Mouse (Mus musculus) midbrain, embryonic 14.5 days (tissue): ENCODE results near the gene Il25. TPM values are rescaled to one million over a fixed set of nuclear protein-coding genes. Genes with fewer than 3 reads are reported as not detected.
"Not testable (repeated sequence)": the region's sequence is repeated elsewhere in the genome, so short reads cannot be mapped to it uniquely, and the experiment has no call there.

ENCODE experiments used
- ATAC-seq: fragments of 200-750 bp; cut with Nextera tagmentation; 2 replicates; pipeline ENCODE4 v1.8.0; 2017; ENCODE audit warnings: moderate number of reproducible peaks, moderate library complexity; ENCODE audit not compliant: low FRiP score, low TSS enrichment
- DNase-seq: peaks from one replicate; pipeline ENCODE4 v3.0.0-alpha.2; 2015
- H3K27ac ChIP-seq: fragments of 300-500 bp; sonication (generic); replicated peaks from 2 replicates; pipeline ENCODE4 v1.5.1; 2014; ENCODE audit warnings: mild to moderate bottlenecking, low read depth, low read length, moderate library complexity
- H3K27me3 ChIP-seq: fragments of 300-500 bp; sonication (generic); 2 replicates; pipeline ENCODE4 v1.6.1; 2014; ENCODE audit warnings: low read length, control low read depth, mixed read lengths; ENCODE audit not compliant: control insufficient read depth, insufficient read depth
- H3K36me3 ChIP-seq: fragments of 300-500 bp; sonication (generic); 2 replicates; pipeline ENCODE4 v1.6.1; 2014; ENCODE audit warnings: low read length, control low read depth; ENCODE audit not compliant: control insufficient read depth, insufficient read depth
- H3K4me1 ChIP-seq: fragments of 300-500 bp; sonication (generic); 2 replicates; pipeline ENCODE4 v1.6.1; 2014; ENCODE audit warnings: mild to moderate bottlenecking, antibody characterized with exemption, low read length, control low read depth; ENCODE audit not compliant: control insufficient read depth, insufficient read depth
- H3K4me2 ChIP-seq: fragments of 300-500 bp; sonication (generic); 2 replicates; pipeline ENCODE4 v1.6.1; 2014; ENCODE audit warnings: mild to moderate bottlenecking, low read length, moderate library complexity
- H3K4me3 ChIP-seq: fragments of 300-500 bp; sonication (generic); replicated peaks from 2 replicates; pipeline ENCODE4 v1.5.1; 2014; ENCODE audit warnings: low read depth, low read length
- H3K9ac ChIP-seq: fragments of 300-500 bp; sonication (generic); replicated peaks from 2 replicates; pipeline ENCODE4 v1.6.1; 2014; ENCODE audit warnings: mild to moderate bottlenecking, low read length, moderate library complexity
- H3K9me3 ChIP-seq: fragments of 300-500 bp; sonication (generic); 2 replicates; pipeline ENCODE4 v1.6.1; 2016; ENCODE audit warnings: low read length, control low read depth, mixed read lengths; ENCODE audit not compliant: control insufficient read depth
- WGBS: fragments of 180-500 bp; shearing (Covaris S2); extraction: QIAGEN DNeasy Blood & Tissue Kit; methylation state at CpG from one replicate; pipeline ENCODE4 v1.1.7; 2014; 5-methylcytosine and 5-hydroxymethylcytosine counted together
- polyA plus RNA-seq: library from polyadenylated mRNA; unstranded; fragments of >200 nt; fragmentation: Nextera tagmentation; extraction: Ambion mirVana; gene quantifications from 2 replicates; pipeline ENCODE4 v1.2.1, GENCODE M21; 2014

Il25 gene
- polyA plus RNA-seq, 1 experiment from 2014 or later: not detected

DNA sequence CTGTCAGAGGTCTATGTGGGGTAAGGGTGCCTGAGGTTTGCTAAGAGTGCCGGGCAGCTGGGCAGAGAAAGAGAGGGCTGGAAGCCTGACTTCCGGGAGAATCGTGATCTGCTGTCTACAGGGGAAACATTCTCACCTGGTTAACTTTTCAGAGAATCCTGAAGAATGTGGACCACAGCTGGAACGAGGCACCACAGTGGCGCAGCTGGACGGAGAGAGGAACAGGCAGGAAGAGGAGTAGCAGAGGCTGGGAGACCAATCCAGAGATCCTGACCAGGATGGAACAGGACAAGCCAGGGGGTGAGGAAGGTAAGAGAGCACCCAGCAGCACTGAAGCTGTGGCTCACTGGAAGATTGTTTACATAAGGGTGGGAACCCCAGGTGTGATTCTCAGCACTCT lies 33.1 kb downstream of the Il25 start:
- 78% methylated on average over 6 of the region's 6 CpGs for WGBS
- DNase-seq (no peak), ATAC-seq (no peak)

DNA sequence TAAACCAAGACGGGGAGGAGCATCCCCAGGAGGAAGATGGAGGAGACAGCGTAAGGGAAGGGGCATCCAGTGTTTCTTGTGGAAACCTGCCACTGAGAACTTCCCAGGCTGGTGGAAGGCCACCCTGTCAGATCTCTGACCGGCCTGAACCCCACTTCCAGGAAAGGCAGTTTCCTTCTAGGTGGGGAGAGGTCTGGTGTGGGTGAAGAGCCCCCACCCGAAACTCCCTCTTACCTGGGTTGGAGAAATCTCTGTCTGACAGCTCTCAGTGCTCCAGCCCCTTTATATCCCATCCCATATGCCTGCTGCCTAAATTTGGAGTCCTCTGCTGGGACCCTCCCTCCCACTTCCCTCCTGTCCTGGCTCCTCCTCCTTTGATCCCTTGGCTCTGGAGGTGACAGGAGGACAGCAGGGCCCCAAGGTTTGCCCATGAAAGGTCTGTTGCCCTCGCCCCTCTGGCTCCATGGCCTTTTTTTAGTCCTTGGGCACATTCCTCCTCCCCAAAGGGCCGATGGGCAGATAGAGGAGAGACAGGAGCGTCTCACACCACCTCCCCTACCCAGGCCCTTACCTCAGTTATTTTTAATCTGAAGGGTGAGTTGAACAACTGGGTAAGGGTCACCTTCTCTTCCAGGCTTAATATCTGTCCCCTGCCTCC lies 34.0 kb downstream of the Il25 start, which contains the start of gene Myh6:
Gene Myh6 (minus strand): TSS at position 608 of the 658 bp plus-strand sequence.
- Histone ChIP-seq H3K4me1 (no peaks in the 10 kb centered on the region), H3K27me3 (no peaks in the 10 kb centered on the region), H3K36me3 (no peaks in the 10 kb centered on the region), H3K4me2 (no peak within 1 kb of the TSS), H3K27ac (no peak within 1 kb of the TSS), H3K9me3 (no peaks in the 10 kb centered on the region), H3K4me3 (no peak within 1 kb of the TSS), H3K9ac (no peak within 1 kb of the TSS)
- DNase-seq (no peak), ATAC-seq (no peak)
- 68% methylated on average over 7 of the region's 7 CpGs for WGBS

More for the DNA sequence above, 33.1 kb downstream of the Il25 start:
- no peaks in the 10 kb centered on the region for H3K9me3 ChIP-seq
- H3K36me3 ChIP-seq: no peaks in the 10 kb centered on the region
- H3K27me3 ChIP-seq: no peaks in the 10 kb centered on the region
- H3K4me1 ChIP-seq: no peaks in the 10 kb centered on the region
- no peak overlapping the region for H3K4me3 ChIP-seq
- H3K9ac ChIP-seq: no peak overlapping the region
- H3K4me2 ChIP-seq: no peak overlapping the region
- H3K27ac ChIP-seq: no peak overlapping the region

DNA sequence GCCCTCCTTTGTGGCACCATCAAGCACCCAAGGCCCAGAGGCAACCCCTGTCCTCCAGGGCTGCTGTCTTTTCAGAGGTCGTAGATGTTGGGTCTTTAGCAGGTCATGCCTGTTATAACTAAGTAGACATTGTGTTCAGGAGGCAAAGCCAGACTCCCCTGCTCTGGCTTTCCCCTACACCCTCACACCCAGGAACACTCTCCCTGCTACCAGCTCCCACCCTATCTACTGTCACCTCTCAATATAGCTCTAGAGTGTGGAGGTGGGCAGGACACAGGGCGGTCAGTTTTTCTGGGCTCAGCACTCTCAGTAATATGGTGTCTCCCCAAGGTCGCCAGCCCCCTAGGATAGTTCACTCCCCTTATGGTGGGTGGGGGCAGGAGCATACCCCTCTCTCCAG lies 35.4 kb downstream of the Il25 start:
- Histone ChIP-seq H3K4me2 (no peak overlapping the region), H3K27me3 (no peaks in the 10 kb centered on the region), H3K36me3 (no peaks in the 10 kb centered on the region), H3K4me1 (no peaks in the 10 kb centered on the region), H3K27ac (no peak overlapping the region), H3K9ac (no peak overlapping the region), H3K4me3 (no peak overlapping the region), H3K9me3 (no peaks in the 10 kb centered on the region)
- DNase-seq (no peak), ATAC-seq (no peak)
- 87% methylated on average over 3 of the region's 3 CpGs for WGBS

DNA sequence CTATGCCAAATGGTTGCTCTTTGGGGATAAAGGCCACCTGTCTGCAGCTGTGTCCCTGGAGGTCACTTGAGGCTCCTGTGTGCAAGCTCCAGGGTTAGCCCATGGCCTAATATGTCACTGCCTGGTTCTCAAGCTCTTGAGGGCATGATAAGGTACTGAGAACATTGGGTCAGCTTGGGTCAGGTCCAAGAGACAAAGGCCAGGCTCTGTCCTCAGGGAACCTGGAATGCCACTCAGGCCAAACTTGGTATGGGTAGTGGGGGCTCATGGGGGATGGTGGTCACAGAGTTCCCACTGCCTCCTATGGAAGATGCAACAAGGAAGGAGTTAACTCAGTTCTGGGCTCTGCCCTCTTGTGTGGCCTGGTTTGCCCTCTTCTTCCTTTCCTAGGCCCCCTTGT lies 35.8 kb downstream of the Il25 start:
- no peaks in the 10 kb centered on the region for H3K27me3 ChIP-seq
- no peak for ATAC-seq
- no peaks in the 10 kb centered on the region for H3K36me3 ChIP-seq
- no peak for DNase-seq
- H3K4me3 ChIP-seq: no peak overlapping the region
- H3K4me1 ChIP-seq: no peaks in the 10 kb centered on the region
- H3K27ac ChIP-seq: no peak overlapping the region
- no peaks in the 10 kb centered on the region for H3K9me3 ChIP-seq
- no peak overlapping the region for H3K4me2 ChIP-seq
- no peak overlapping the region for H3K9ac ChIP-seq

DNA sequence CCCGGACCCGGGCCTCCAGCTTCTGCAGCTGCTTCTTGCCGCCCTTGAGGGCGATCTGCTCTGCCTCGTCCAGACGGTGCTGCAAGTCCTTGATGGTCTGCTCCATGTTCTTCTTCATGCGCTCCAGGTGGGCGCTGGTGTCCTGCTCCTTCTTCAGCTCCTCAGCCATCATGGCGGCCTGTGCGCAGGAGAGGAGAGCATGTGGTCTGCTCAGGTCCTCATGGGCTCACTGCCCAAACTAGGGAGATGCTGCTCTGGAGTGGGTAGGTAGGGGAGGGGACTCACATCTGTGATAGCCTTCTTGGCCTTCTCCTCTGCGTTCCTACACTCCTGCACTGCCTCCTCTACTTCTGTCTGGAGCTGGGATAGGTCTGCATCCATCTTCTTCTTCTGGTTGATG lies 40.3 kb downstream of the Il25 start:
- H3K9me3 ChIP-seq, H3K4me3 ChIP-seq, H3K9ac ChIP-seq, H3K36me3 ChIP-seq, H3K4me1 ChIP-seq, DNase-seq, H3K27me3 ChIP-seq, ATAC-seq, H3K4me2 ChIP-seq, H3K27ac ChIP-seq: not testable (repeated sequence)
- WGBS: 99% methylated on average over 7 of the region's 11 CpGs

DNA sequence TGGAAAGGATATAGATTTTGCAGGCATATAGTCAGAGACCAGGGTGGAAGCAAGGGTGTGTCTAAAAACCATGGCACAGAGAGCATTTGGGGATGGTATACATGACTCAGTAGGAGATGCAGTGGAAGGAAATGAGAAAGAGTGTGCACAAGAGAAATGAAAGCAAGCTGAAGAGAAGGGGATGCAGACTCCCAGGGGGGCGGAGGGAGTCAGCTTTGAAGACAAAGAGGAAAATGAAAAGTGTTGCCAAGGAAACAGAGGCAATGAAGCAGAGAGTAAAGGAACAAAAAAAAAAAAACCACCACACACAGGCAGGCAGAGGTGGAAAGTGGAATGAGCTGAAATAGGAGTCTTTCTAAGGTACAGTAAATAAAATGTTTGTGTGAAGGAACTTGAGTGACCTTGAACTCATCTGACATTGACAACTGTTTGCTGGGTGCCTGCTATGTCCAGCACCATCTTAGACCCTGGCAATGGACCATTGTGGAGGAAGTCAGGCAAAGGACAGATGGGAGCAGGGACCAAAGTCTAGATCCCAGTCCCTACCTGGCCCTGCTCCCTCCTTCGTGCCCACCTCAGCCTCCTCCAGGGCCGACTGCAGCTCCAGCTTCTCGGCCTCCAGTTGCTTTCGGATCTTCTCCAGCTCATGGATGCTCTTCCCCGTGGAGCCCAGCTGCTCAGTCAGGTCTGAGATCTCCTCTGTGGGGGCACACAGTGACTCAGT lies 41.7 kb downstream of the Il25 start:
- no peak overlapping the region for H3K9ac ChIP-seq
- peaks cover 6% of the 10 kb centered on the region for H3K4me1 ChIP-seq
- no peaks in the 10 kb centered on the region for H3K36me3 ChIP-seq
- no peak overlapping the region for H3K4me2 ChIP-seq
- H3K4me3 ChIP-seq: no peak overlapping the region
- DNase-seq (peak; percentile 82), ATAC-seq (0 out of 2 replicates have a peak, but pooled peaks have one; percentile 11)
- 69% methylated on average over 6 of the region's 6 CpGs for WGBS
- H3K27ac ChIP-seq: peak overlapping the region; percentile 78
- H3K9me3 ChIP-seq: no peaks in the 10 kb centered on the region
- H3K27me3 ChIP-seq: no peaks in the 10 kb centered on the region

DNA sequence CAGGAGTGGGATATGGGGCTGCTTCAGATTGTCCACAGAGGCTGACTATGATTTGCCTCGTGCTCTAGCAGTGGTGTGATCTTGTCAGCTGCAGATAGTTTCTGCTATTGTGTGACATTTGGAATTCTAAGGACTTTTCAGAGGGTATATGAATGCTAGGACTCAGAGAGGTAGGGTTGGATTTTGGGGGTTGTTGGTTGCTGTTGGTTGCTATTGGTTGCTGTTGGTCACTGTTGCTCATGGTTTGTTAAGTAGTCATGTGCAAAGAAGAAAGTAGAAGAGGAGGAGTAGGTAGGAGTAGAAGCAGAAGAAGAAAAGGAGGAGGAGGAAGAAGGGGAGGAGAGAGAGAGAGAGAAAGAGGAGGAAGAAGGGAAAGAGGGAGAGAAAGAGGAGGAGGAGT lies 44.1 kb downstream of the Il25 start, which contains the start of gene Gm17428:
Gene Gm17428 (plus strand): TSS at position 301 of the 400 bp plus-strand sequence.
- H3K4me3 ChIP-seq: no peak within 1 kb of the TSS
- H3K9ac ChIP-seq: no peak within 1 kb of the TSS
- ATAC-seq: no peak
- WGBS: 81% methylated on average over 1 of the region's 1 CpGs
- H3K4me1 ChIP-seq: peaks cover 6% of the 10 kb centered on the region
- DNase-seq: no peak
- H3K27ac ChIP-seq: no peak within 1 kb of the TSS
- no peaks in the 10 kb centered on the region for H3K36me3 ChIP-seq
- H3K27me3 ChIP-seq: no peaks in the 10 kb centered on the region
- no peaks in the 10 kb centered on the region for H3K9me3 ChIP-seq
- no peak within 1 kb of the TSS for H3K4me2 ChIP-seq

DNA sequence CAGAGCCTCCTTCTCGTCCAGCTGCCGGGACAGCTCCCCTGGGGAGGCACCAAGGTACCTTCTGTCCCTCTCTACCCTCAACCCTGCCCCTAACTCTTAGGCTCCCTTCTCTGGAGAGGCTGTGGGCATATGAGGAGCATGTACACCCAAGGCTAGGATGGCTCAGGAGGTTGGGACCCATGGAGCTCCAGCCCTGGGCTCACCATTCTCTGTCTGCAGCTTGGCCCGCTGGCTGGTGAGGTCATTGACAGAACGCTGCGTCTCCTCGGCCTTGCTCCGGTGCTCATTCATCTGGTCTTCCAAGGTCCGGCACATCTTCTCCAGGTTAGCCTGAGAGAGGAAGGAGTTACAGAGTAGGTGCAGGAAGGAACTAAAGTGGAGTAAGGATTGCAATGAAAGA lies 46.2 kb downstream of the Il25 start:
- H3K9ac ChIP-seq: no peak overlapping the region
- H3K27ac ChIP-seq: no peak overlapping the region
- no peaks in the 10 kb centered on the region for H3K27me3 ChIP-seq
- ATAC-seq: no peak
- H3K4me1 ChIP-seq: peaks cover 6% of the 10 kb centered on the region
- no peak overlapping the region for H3K4me3 ChIP-seq
- no peaks in the 10 kb centered on the region for H3K9me3 ChIP-seq
- H3K36me3 ChIP-seq: no peaks in the 10 kb centered on the region
- WGBS: 91% methylated on average over 8 of the region's 8 CpGs
- no peak overlapping the region for H3K4me2 ChIP-seq
- DNase-seq: no peak

DNA sequence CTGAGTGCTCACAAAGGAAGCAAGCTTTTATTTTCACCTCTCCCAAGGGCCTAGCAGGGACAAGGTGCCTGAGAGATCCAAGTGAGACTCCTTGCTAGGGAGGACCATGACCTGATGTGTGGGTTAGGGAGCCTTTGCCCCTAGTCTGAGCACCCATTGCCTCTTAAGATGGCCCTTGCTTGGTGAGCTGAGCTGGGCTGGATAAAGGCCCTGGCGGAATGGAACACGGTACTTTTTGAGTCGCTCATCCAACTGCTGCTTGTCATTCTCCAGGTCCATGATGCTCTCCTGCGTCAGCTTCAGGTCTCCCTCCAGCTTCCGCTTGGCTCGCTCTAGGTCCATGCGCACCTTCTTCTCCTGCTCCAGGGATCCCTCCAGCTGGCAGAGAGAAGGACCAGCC lies 49.4 kb downstream of the Il25 start:
- no peak overlapping the region for H3K4me2 ChIP-seq
- no peaks in the 10 kb centered on the region for H3K4me1 ChIP-seq
- H3K9me3 ChIP-seq: no peaks in the 10 kb centered on the region
- no peaks in the 10 kb centered on the region for H3K36me3 ChIP-seq
- no peaks in the 10 kb centered on the region for H3K27me3 ChIP-seq
- WGBS: 91% methylated on average over 7 of the region's 7 CpGs
- H3K9ac ChIP-seq: no peak overlapping the region
- DNase-seq (no peak), ATAC-seq (no peak)
- H3K27ac ChIP-seq: no peak overlapping the region
- H3K4me3 ChIP-seq: no peak overlapping the region
